22 mouse cellular contexts compared by ENCODE assay signal in genomic region chr7:126418496-126418895, GRCm38 (mm10). TPM values are rescaled to one million over a fixed set of nuclear protein-coding genes. Genes with fewer than 3 reads are reported as not detected.
DNase-seq lines count a peak whose midpoint lies in the region; ATAC-seq and TF ChIP-seq lines count a peak whose summit lies in the region.
"Had no signal": no experiment of that assay in that cellular context is flagged by ENCODE, and none has a peak within 500 bp of the region (broad histone marks: within the 10 kb centered on the region; RNA-seq: fewer than 3 reads in every experiment).

No protein-coding gene starts in this region.

- no peaks in the 10 kb centered on the region for H3K27me3 ChIP-seq in liver, postnatal 0 days (ENCODE audit: insufficient read depth, low read length)
- no peaks in the 10 kb centered on the region for H3K27me3 ChIP-seq in liver, embryonic 11.5 days (replicated peaks; ENCODE audit: control insufficient read depth, insufficient read depth, low read length)
- H3K27me3 ChIP-seq: embryonic facial prominence, embryonic 13.5 days; forebrain, embryonic 13.5 days had no signal

- no peaks in the 10 kb centered on the region for H3K4me1 ChIP-seq in liver, postnatal 0 days (ENCODE audit: insufficient read depth)
- no peaks in the 10 kb centered on the region for H3K4me1 ChIP-seq in liver, embryonic 11.5 days (replicated peaks; ENCODE audit: control insufficient read depth, insufficient read depth, low read length)
- H3K4me1 ChIP-seq: intestine, embryonic 15.5 days had no signal

- no peak overlapping the region for H3K4me3 ChIP-seq in liver, postnatal 0 days (ENCODE audit: low read depth, low read length)
- no peak overlapping the region for H3K4me3 ChIP-seq in liver, embryonic 11.5 days (ENCODE audit: low read depth, low read length)
- H3K4me3 ChIP-seq: embryonic facial prominence, embryonic 13.5 days; forebrain, embryonic 13.5 days; intestine, embryonic 15.5 days had no signal

- DNase-seq in liver, postnatal 0 days = no peak
- no peak for DNase-seq in liver, embryonic 11.5 days (ENCODE audit: low spot score)
- DNase-seq in 416B (ENCODE audit: low read depth) = peak; percentile 68
- DNase-seq in Muller cell, postnatal 12 days (ENCODE audit: inconsistent ontology term) = peak; percentile 56
- no peak for DNase-seq in adrenal gland, adult (ENCODE audit: inconsistent age in 2 of 2, low spot score in 1 of 2)
- no peak for DNase-seq in heart, adult 8-10 months (ENCODE audit: low spot score)
- DNase-seq: adrenal gland, postnatal 10 days; cerebellum, adult 11-12 months; cerebellum, adult 9-10 months; cerebellum, postnatal 25 days; forebrain, postnatal 0 days; gastrocnemius, postnatal 14 days; heart, postnatal 10 days; heart, postnatal 4 days had no signal

- no peaks in the 10 kb centered on the region for H3K36me3 ChIP-seq in liver, postnatal 0 days (replicated peaks; ENCODE audit: insufficient read depth, low read length)
- H3K36me3 ChIP-seq in liver, embryonic 11.5 days (ENCODE audit: control insufficient read depth, insufficient read depth, low read length) = no peaks in the 10 kb centered on the region
- H3K36me3 ChIP-seq: embryonic facial prominence, embryonic 13.5 days; intestine, embryonic 15.5 days had no signal

- ATAC-seq in liver, postnatal 0 days = no peak
- ATAC-seq in liver, embryonic 11.5 days (replicated peaks; ENCODE audit: low FRiP score) = no peak
- peak; percentile 17 for ATAC-seq in megakaryocyte progenitor cell, adult 5-6 weeks (replicated peaks; ENCODE audit: poor library complexity)
- ATAC-seq: forebrain, embryonic 13.5 days; forebrain, postnatal 0 days; intestine, embryonic 15.5 days had no signal

- TF ChIP-seq EP300 in liver, postnatal 0 days (IDR thresholded peaks at IDR 0.05; ENCODE audit: low read depth) = no peak

- no peak for TF ChIP-seq CTCF in liver, postnatal 0 days (IDR thresholded peaks at IDR 0.05; ENCODE audit: low read depth)

- H3K4me2 ChIP-seq in liver, postnatal 0 days (ENCODE audit: low read depth, low read length) = no peak overlapping the region
- H3K4me2 ChIP-seq in liver, embryonic 11.5 days = no peak overlapping the region
- H3K4me2 ChIP-seq: embryonic facial prominence, embryonic 13.5 days; forebrain, embryonic 13.5 days; hindbrain, embryonic 14.5 days; intestine, embryonic 15.5 days had no signal

- peak overlapping the region; percentile 76; the same call in 1 of the 2 replicates for H3K27ac ChIP-seq in liver, postnatal 0 days (ENCODE audit: low read depth)
- H3K27ac ChIP-seq in liver, embryonic 11.5 days (ENCODE audit: low read depth, low read length) = no peak overlapping the region
- H3K27ac ChIP-seq: embryonic facial prominence, embryonic 13.5 days; forebrain, embryonic 13.5 days; hindbrain, embryonic 14.5 days; intestine, embryonic 15.5 days had no signal

- 51% methylated on average over 3 of the region's 3 CpGs for WGBS in liver, postnatal 0 days (ENCODE audit: insufficient replicate concordance)
- WGBS in liver, embryonic 11.5 days = 65% methylated on average over 3 of the region's 3 CpGs

- no peaks in the 10 kb centered on the region for H3K9me3 ChIP-seq in liver, postnatal 0 days (ENCODE audit: low read length)
- no peaks in the 10 kb centered on the region for H3K9me3 ChIP-seq in liver, embryonic 11.5 days (ENCODE audit: control insufficient read depth, low read length)
- H3K9me3 ChIP-seq: embryonic facial prominence, embryonic 13.5 days; forebrain, embryonic 13.5 days; intestine, embryonic 15.5 days had no signal

- no peak overlapping the region for H3K9ac ChIP-seq in liver, postnatal 0 days (replicated peaks)
- no peak overlapping the region for H3K9ac ChIP-seq in liver, embryonic 11.5 days (ENCODE audit: low read depth, low read length)
- H3K9ac ChIP-seq: embryonic facial prominence, embryonic 13.5 days; forebrain, embryonic 13.5 days; forebrain, postnatal 0 days; hindbrain, embryonic 14.5 days; intestine, embryonic 15.5 days had no signal

RNA-seq across cellular contexts. Expression of gene Cd19, which starts 3.8 kb away (rescaled TPM):
- 8.7 and 9.1 TPM in 2 replicates for polyA plus RNA-seq in liver, postnatal 0 days (2015; fragmentation: Nextera tagmentation; extraction: Ambion mirVana)
- polyA plus RNA-seq in liver, embryonic 11.5 days (2014; fragmentation: Nextera tagmentation; extraction: Ambion mirVana) = 0.13 TPM in 1 of 2 replicates, not detected in the other
- total RNA-seq in megakaryocyte progenitor cell, adult 5-6 weeks (2015) = not detected in 2 replicates
- not detected in 2 replicates for total RNA-seq in megakaryocyte progenitor cell, adult 5-6 weeks (2017)
- total RNA-seq in heart, adult 8-10 months (2022) = 1 to 10 TPM in 1 of 4 experiments, under 1 TPM in 3; 0.19 to 1.4 (median 0.50) TPM
- total RNA-seq: gastrocnemius, adult 18-20 months had no signal
- polyA plus RNA-seq: C2C12; embryonic facial prominence, embryonic 13.5 days; forebrain, embryonic 13.5 days; forebrain, postnatal 0 days; heart, embryonic 14.5 days; hindbrain, embryonic 14.5 days; intestine, embryonic 15.5 days had no signal

RNA-seq across cellular contexts. Expression of gene Rabep2, which starts 10.1 kb away (rescaled TPM):
- 7.1 and 7.2 TPM in 2 replicates for polyA plus RNA-seq in liver, postnatal 0 days (2015; fragmentation: Nextera tagmentation; extraction: Ambion mirVana)
- 15.6 and 16.0 TPM in 2 replicates for polyA plus RNA-seq in liver, embryonic 11.5 days (2014; fragmentation: Nextera tagmentation; extraction: Ambion mirVana)
- 4.0 and 4.9 TPM in 2 replicates for total RNA-seq in megakaryocyte progenitor cell, adult 5-6 weeks (2015)
- 12.9 and 19.5 TPM in 2 replicates for total RNA-seq in megakaryocyte progenitor cell, adult 5-6 weeks (2017)
- total RNA-seq in heart, adult 8-10 months (2022) = 1 to 10 TPM; 5.9 to 9.9 (median 6.0) TPM

RNA-seq across cellular contexts. Expression of gene Nfatc2ip, which starts 22.0 kb away (rescaled TPM):
- polyA plus RNA-seq in liver, postnatal 0 days (2015; fragmentation: Nextera tagmentation; extraction: Ambion mirVana) = 1.4 and 1.5 TPM in 2 replicates
- 3.6 and 4.0 TPM in 2 replicates for polyA plus RNA-seq in liver, embryonic 11.5 days (2014; fragmentation: Nextera tagmentation; extraction: Ambion mirVana)
- 11.4 and 12.2 TPM in 2 replicates for total RNA-seq in megakaryocyte progenitor cell, adult 5-6 weeks (2015)
- 14.9 and 15.3 TPM in 2 replicates for total RNA-seq in megakaryocyte progenitor cell, adult 5-6 weeks (2017)
- 1 to 10 TPM; 3.1 to 6.2 (median 3.9) TPM for total RNA-seq in heart, adult 8-10 months (2022)

RNA-seq across cellular contexts. Expression of gene Spns1, which starts 41.2 kb away (rescaled TPM):
- polyA plus RNA-seq in liver, postnatal 0 days (2015; fragmentation: Nextera tagmentation; extraction: Ambion mirVana) = 17.2 and 18.6 TPM in 2 replicates
- polyA plus RNA-seq in liver, embryonic 11.5 days (2014; fragmentation: Nextera tagmentation; extraction: Ambion mirVana) = 43.8 and 43.9 TPM in 2 replicates
- 8.3 and 8.4 TPM in 2 replicates for total RNA-seq in megakaryocyte progenitor cell, adult 5-6 weeks (2015)
- 8.4 and 16.2 TPM in 2 replicates for total RNA-seq in megakaryocyte progenitor cell, adult 5-6 weeks (2017)
- 10 to 100 TPM; 21.2 to 28.0 (median 23.9) TPM for total RNA-seq in heart, adult 8-10 months (2022)

RNA-seq across cellular contexts. Expression of gene Atp2a1, which starts 44.4 kb away (rescaled TPM):
- polyA plus RNA-seq in liver, postnatal 0 days (2015; fragmentation: Nextera tagmentation; extraction: Ambion mirVana) = 2.2 and 34.1 TPM in 2 replicates
- polyA plus RNA-seq in liver, embryonic 11.5 days (2014; fragmentation: Nextera tagmentation; extraction: Ambion mirVana) = 1.3 TPM in 2 replicates
- not detected in 2 replicates for total RNA-seq in megakaryocyte progenitor cell, adult 5-6 weeks (2015)
- total RNA-seq in megakaryocyte progenitor cell, adult 5-6 weeks (2017) = not detected in 2 replicates
- 10 to 100 TPM in 1 of 4 experiments, 1 to 10 TPM in 3; 6.8 to 12.2 (median 8.8) TPM for total RNA-seq in heart, adult 8-10 months (2022)

Comparison
In these comparisons a context has a peak if more than half of its experiments do, and no peak if none do; other contexts are left out.
1. DNase-seq: peak in 416B (single experiment) and Muller cell, postnatal 12 days (single experiment); none in liver, postnatal 0 days (single experiment), liver, embryonic 11.5 days (single experiment), adrenal gland, adult (0 of 2) and heart, adult 8-10 months (single experiment).